10 mouse cellular contexts compared by ENCODE assay signal in the genomic region with DNA sequence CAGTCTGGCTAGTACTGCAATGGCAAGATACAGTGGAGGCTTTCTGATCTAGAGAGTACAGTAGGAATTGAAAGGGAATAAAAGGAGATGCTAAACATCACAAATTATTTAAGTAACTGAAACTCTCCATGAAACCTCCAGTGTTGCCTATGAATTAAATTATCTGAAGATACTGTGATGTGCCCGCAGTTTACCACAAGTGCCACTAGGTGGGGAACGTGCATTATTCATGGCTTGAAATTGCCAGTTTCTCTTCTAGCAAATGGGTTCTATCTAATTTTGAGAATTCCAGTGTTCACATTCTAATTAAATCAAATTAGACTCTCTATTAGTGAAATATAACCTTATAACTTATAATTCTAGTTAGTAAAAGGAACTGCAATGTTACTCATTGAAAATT.
DNase-seq lines count a peak whose midpoint lies in the region; ATAC-seq lines count a peak whose summit lies in the region.
"Had no signal": no experiment of that assay in that cellular context is flagged by ENCODE, and none has a peak within 500 bp of the region (broad histone marks: within the 10 kb centered on the region; RNA-seq: fewer than 3 reads in every experiment).

No protein-coding gene starts in this region.

- no peaks in the 10 kb centered on the region for H3K4me1 ChIP-seq in kidney, embryonic 14.5 days (ENCODE audit: control insufficient read depth, insufficient read depth, low read length)
- H3K4me1 ChIP-seq in hindbrain, embryonic 14.5 days (replicated peaks; ENCODE audit: control insufficient read depth, insufficient read depth, low read length): no peaks in the 10 kb centered on the region
- no peaks in the 10 kb centered on the region for H3K4me1 ChIP-seq in limb, embryonic 11.5 days (ENCODE audit: control insufficient read depth, insufficient read depth, low read length)
- no peaks in the 10 kb centered on the region for H3K4me1 ChIP-seq in neural tube, embryonic 15.5 days
- H3K4me1 ChIP-seq: liver, embryonic 13.5 days had no signal

- ATAC-seq in kidney, embryonic 14.5 days (ENCODE audit: low FRiP score, low TSS enrichment): no peak
- peak; percentile 70 for ATAC-seq in hindbrain, embryonic 14.5 days (ENCODE audit: low FRiP score)
- ATAC-seq in limb, embryonic 11.5 days (ENCODE audit: insufficient number of reproducible peaks, low FRiP score, low TSS enrichment, low read depth): no peak
- peak; percentile 59 for ATAC-seq in neural tube, embryonic 15.5 days (ENCODE audit: low FRiP score)

- peak; percentile 9 for DNase-seq in kidney, adult 18-20 months
- peak; percentile 27 for DNase-seq in MN1 (ENCODE audit: low spot score)
- DNase-seq in cerebellum, postnatal 36 days: peak; percentile 37 to 40
- DNase-seq in hindbrain, embryonic 14.5 days (ENCODE audit: low spot score): peak; percentile 89
- DNase-seq in limb, embryonic 11.5 days (ENCODE audit: low spot score): peak; percentile 64
- no peak for DNase-seq in urinary bladder, adult 18-20 months (ENCODE audit: low spot score in 2 of 2)
- DNase-seq: liver, embryonic 13.5 days had no signal

- H3K9me3 ChIP-seq in kidney, embryonic 14.5 days (ENCODE audit: control insufficient read depth, low read length): no peaks in the 10 kb centered on the region
- H3K9me3 ChIP-seq in hindbrain, embryonic 14.5 days (ENCODE audit: control insufficient read depth, low read length): no peaks in the 10 kb centered on the region
- no peaks in the 10 kb centered on the region for H3K9me3 ChIP-seq in limb, embryonic 11.5 days (ENCODE audit: control insufficient read depth, low read length)
- H3K9me3 ChIP-seq in neural tube, embryonic 15.5 days (replicated peaks): no peaks in the 10 kb centered on the region
- H3K9me3 ChIP-seq: embryonic facial prominence, embryonic 13.5 days; liver, embryonic 13.5 days had no signal

- H3K27ac ChIP-seq in kidney, embryonic 14.5 days (ENCODE audit: low read depth, low read length): no peak overlapping the region
- H3K27ac ChIP-seq in hindbrain, embryonic 14.5 days: no peak overlapping the region
- H3K27ac ChIP-seq in limb, embryonic 11.5 days (replicated peaks; ENCODE audit: low read depth, low read length): no peak overlapping the region
- no peak overlapping the region for H3K27ac ChIP-seq in neural tube, embryonic 15.5 days (replicated peaks)
- H3K27ac ChIP-seq: embryonic facial prominence, embryonic 13.5 days; liver, embryonic 13.5 days had no signal

- H3K36me3 ChIP-seq in kidney, embryonic 14.5 days (ENCODE audit: control insufficient read depth, insufficient read depth, low read length): no peaks in the 10 kb centered on the region
- no peaks in the 10 kb centered on the region for H3K36me3 ChIP-seq in hindbrain, embryonic 14.5 days (replicated peaks; ENCODE audit: control insufficient read depth, insufficient read depth)
- no peaks in the 10 kb centered on the region for H3K36me3 ChIP-seq in limb, embryonic 11.5 days (ENCODE audit: control insufficient read depth, insufficient read depth, low read length)
- H3K36me3 ChIP-seq in neural tube, embryonic 15.5 days: no peaks in the 10 kb centered on the region
- H3K36me3 ChIP-seq: embryonic facial prominence, embryonic 13.5 days; liver, embryonic 13.5 days had no signal

- WGBS in kidney, embryonic 14.5 days: 0% methylated on average over 2 of the region's 2 CpGs
- 6% methylated on average over 2 of the region's 2 CpGs for WGBS in hindbrain, embryonic 14.5 days
- 4% methylated on average over 2 of the region's 2 CpGs for WGBS in limb, embryonic 11.5 days
- 4% methylated on average over 2 of the region's 2 CpGs for WGBS in neural tube, embryonic 15.5 days

- H3K27me3 ChIP-seq in kidney, embryonic 14.5 days (ENCODE audit: control insufficient read depth, insufficient read depth, low read length): no peaks in the 10 kb centered on the region
- H3K27me3 ChIP-seq in hindbrain, embryonic 14.5 days (ENCODE audit: control insufficient read depth, insufficient read depth, low read length): no peaks in the 10 kb centered on the region
- H3K27me3 ChIP-seq in limb, embryonic 11.5 days (ENCODE audit: control insufficient read depth, insufficient read depth, low read length): no peaks in the 10 kb centered on the region
- no peaks in the 10 kb centered on the region for H3K27me3 ChIP-seq in neural tube, embryonic 15.5 days (replicated peaks)
- H3K27me3 ChIP-seq: embryonic facial prominence, embryonic 13.5 days; liver, embryonic 13.5 days had no signal

- no peak overlapping the region for H3K9ac ChIP-seq in kidney, embryonic 14.5 days (ENCODE audit: low read depth, low read length)
- H3K9ac ChIP-seq in hindbrain, embryonic 14.5 days: no peak overlapping the region
- H3K9ac ChIP-seq in limb, embryonic 11.5 days (ENCODE audit: low read length): no peak overlapping the region
- H3K9ac ChIP-seq in neural tube, embryonic 15.5 days (replicated peaks): no peak overlapping the region
- H3K9ac ChIP-seq: embryonic facial prominence, embryonic 13.5 days; liver, embryonic 13.5 days had no signal

- no peak overlapping the region for H3K4me3 ChIP-seq in kidney, embryonic 14.5 days (ENCODE audit: low read length)
- no peak overlapping the region for H3K4me3 ChIP-seq in hindbrain, embryonic 14.5 days (replicated peaks; ENCODE audit: low read length)
- no peak overlapping the region for H3K4me3 ChIP-seq in limb, embryonic 11.5 days (ENCODE audit: low read depth, low read length)
- no peak overlapping the region for H3K4me3 ChIP-seq in neural tube, embryonic 15.5 days (replicated peaks)
- H3K4me3 ChIP-seq: embryonic facial prominence, embryonic 13.5 days; liver, embryonic 13.5 days had no signal

- no peak overlapping the region for H3K4me2 ChIP-seq in kidney, embryonic 14.5 days (replicated peaks; ENCODE audit: low read depth, low read length)
- no peak overlapping the region for H3K4me2 ChIP-seq in hindbrain, embryonic 14.5 days (replicated peaks)
- H3K4me2 ChIP-seq in limb, embryonic 11.5 days (ENCODE audit: low read depth, severe bottlenecking): no peak overlapping the region
- no peak overlapping the region for H3K4me2 ChIP-seq in neural tube, embryonic 15.5 days
- H3K4me2 ChIP-seq: embryonic facial prominence, embryonic 13.5 days; liver, embryonic 13.5 days had no signal

Comparison
In these comparisons a context has a peak if more than half of its experiments do, and no peak if none do; other contexts are left out.
1. DNase-seq: peak in kidney, adult 18-20 months (single experiment), MN1 (single experiment), cerebellum, postnatal 36 days (2 of 2), hindbrain, embryonic 14.5 days (single experiment) and limb, embryonic 11.5 days (single experiment); none in urinary bladder, adult 18-20 months (0 of 2).
2. ATAC-seq: peak in hindbrain, embryonic 14.5 days (single experiment) and neural tube, embryonic 15.5 days (single experiment); none in kidney, embryonic 14.5 days (single experiment) and limb, embryonic 11.5 days (single experiment).